Mouse (Mus musculus): ENCODE data around the gene Arv1. TPM values are rescaled to one million over a fixed set of nuclear protein-coding genes. Genes with fewer than 3 reads are reported as not detected.

The Arv1 gene
- total and polyA plus RNA-seq, 3 experiments = 9.7 to 22.0 (median 11.9) TPM

DNA sequence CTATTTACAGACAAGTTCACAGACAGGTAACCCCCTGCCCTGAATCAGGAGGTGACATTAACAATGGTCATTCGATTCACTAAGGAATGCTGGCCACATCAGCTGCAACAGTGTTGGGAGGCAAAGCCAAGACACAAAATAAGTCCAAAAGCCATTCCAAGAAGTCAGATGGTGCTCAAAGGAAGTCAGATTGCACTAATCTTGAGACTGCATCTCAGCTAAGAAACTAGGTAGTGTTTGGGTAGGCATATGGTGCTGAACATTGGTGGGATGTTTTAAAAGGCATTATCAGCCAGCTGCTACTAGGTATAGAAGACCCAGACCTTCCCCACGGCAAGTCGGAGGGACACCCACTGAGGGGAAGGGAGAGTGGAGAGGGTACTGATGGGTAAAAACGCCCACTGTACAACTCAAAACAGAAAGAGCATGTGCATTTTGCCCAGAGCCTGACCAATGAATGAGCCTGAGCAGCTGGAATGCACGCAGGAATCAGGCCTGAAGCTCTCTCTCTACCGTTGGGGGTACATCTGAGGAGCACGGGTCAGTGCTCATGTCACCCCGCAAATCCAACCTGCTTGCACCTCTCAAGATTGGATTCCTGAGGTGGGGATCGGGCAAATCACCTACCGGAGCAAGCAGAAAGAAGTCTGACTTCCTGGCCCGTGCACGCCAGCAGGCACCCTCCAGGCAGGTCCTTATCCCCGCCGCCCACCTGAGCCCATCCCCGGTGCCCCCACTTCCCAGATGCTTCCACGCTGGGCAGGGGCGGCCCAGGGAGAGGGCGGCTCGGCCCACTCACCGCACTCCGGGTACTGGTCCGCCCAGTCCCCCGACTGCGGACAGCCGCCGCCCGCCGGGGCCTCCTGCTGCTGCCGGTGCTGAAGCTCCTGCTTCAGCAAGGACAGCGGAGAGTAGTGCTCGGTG, 739 bp upstream of the Arv1 start (continued):
- TF ChIP-seq PAX5 (IDR thresholded peaks at IDR 0.05; ENCODE audit: low read length) = no peak

- H3K36me3 ChIP-seq (replicated peaks in 1 of 2; ENCODE audit: control insufficient read depth in 1 of 2, insufficient read depth in 1 of 2, low read length in 1 of 2) = peaks cover 23 to 45% of the 10 kb centered on the region in 2 experiments
Measured at GRCm38 (mm10) chr8:124724301-124724700, 2.4 kb downstream of the Arv1 start.

DNA sequence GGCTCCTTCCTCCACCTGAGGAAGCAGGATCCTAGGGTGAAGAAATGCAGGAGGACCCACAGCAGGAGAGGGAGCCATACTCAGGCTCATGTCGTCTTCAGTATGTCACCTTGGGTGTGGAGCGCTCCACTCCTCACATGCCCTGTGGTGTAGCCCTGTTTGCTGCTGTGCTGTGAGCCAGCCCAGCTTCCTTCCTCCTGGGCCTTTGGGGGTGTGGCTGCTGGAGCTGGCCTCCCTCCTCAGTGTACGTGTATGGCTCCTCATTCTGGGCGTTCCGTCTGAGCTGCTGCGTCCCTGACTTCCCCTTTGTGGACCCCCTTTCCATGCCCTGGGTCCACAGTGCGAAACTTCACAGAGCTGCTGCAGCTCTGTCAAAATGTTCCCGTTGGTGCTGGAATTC, 10.9 kb downstream of the Arv1 start:
- dilution Hi-C loops (cut with MboI; ENCODE audit: extremely low pct_ligation_motif_present, extremely low pct_unique_long_range_greater_than_20kb, low sequenced_read_pairs) = no loop called here
- H3K27ac ChIP-seq (ENCODE audit: insufficient read depth, low read depth) = no peak overlapping the region
- in situ Hi-C loops (cut with MboI; ENCODE audit: low pct_ligation_motif_present, low pct_unique_long_range_greater_than_20kb, low sequenced_read_pairs) = no loop called here
- DNase-seq (ENCODE audit: extremely low read depth) = no peak
- no peaks in the 10 kb centered on the region for H3K27me3 ChIP-seq (replicated peaks)
- no peak overlapping the region for H3K4me3 ChIP-seq (replicated peaks in 1 of 3; ENCODE audit: low read depth in 2 of 3, low read length in 2 of 3, poor library complexity in 1 of 3)
- no peaks in the 10 kb centered on the region for H3K4me1 ChIP-seq (ENCODE audit: control insufficient read depth in 1 of 2, insufficient read depth in 2 of 2)
- H3K79me2 ChIP-seq (replicated peaks; ENCODE audit: control insufficient read depth, extremely low read depth, insufficient read depth, poor library complexity, severe bottlenecking) = no peaks in the 10 kb centered on the region
- peaks cover 70 to 96% of the 10 kb centered on the region in 2 experiments for H3K36me3 ChIP-seq (replicated peaks in 1 of 2; ENCODE audit: control insufficient read depth in 1 of 2, insufficient read depth in 1 of 2, low read length in 1 of 2)
- H3K9ac ChIP-seq (ENCODE audit: insufficient read depth, low read depth) = no peak overlapping the region
- H3K9me3 ChIP-seq (replicated peaks; ENCODE audit: low read length) = peaks cover 3% of the 10 kb centered on the region
- no peak for TF ChIP-seq MEF2A (IDR thresholded peaks at IDR 0.05; ENCODE audit: borderline replicate concordance, low read depth, low read length)
- no peak for TF ChIP-seq RCOR1 (conservative IDR thresholded peaks at IDR 0.05; ENCODE audit: low read depth, low read length)
- no peak for TF ChIP-seq MAX (IDR thresholded peaks at IDR 0.05; ENCODE audit: low read length)
- no peak for TF ChIP-seq BHLHE40 (IDR thresholded peaks at IDR 0.05; ENCODE audit: low read depth, low read length)
- no peak for TF ChIP-seq MAFK (IDR thresholded peaks at IDR 0.05; ENCODE audit: insufficient replicate concordance, low read length)
- TF ChIP-seq USF2 (conservative IDR thresholded peaks at IDR 0.05; ENCODE audit: low read depth, low read length) = no peak
- TF ChIP-seq MYC (IDR thresholded peaks at IDR 0.05; ENCODE audit: low read depth, low read length) = no peak
- TF ChIP-seq IRF4 (IDR thresholded peaks at IDR 0.05; ENCODE audit: low read depth, low read length) = no peak
- TF ChIP-seq SMC3 (IDR thresholded peaks at IDR 0.05; ENCODE audit: low read depth, low read length) = no peak
- no peak overlapping the region for H3K4me2 ChIP-seq (ENCODE audit: insufficient read depth, low read depth, poor library complexity, severe bottlenecking)

More at GRCm38 (mm10) chr8:124724301-124724700, 2.4 kb downstream of the Arv1 start:
- Histone ChIP-seq H3K27ac (ENCODE audit: insufficient read depth, low read depth) (no peak overlapping the region), H3K79me2 (replicated peaks; ENCODE audit: control insufficient read depth, extremely low read depth, insufficient read depth, poor library complexity, severe bottlenecking) (peaks cover 22% of the 10 kb centered on the region), H3K4me3 (replicated peaks in 1 of 3; ENCODE audit: low read depth in 2 of 3, low read length in 2 of 3, poor library complexity in 1 of 3) (no peak overlapping the region), H3K9ac (ENCODE audit: insufficient read depth, low read depth) (no peak overlapping the region), H3K4me2 (ENCODE audit: insufficient read depth, low read depth, poor library complexity, severe bottlenecking) (no peak overlapping the region), H3K4me1 (ENCODE audit: control insufficient read depth in 1 of 2, insufficient read depth in 2 of 2) (peaks cover 12 to 31% of the 10 kb centered on the region in 2 experiments), H3K9me3 (replicated peaks; ENCODE audit: low read length) (no peaks in the 10 kb centered on the region), H3K27me3 (replicated peaks) (no peaks in the 10 kb centered on the region)
- TF ChIP-seq EP300 (IDR thresholded peaks at IDR 0.05; ENCODE audit: low read length) = no peak
- TF ChIP-seq KAT2A (IDR thresholded peaks at IDR 0.05; ENCODE audit: insufficient replicate concordance, low read length) = no peak
- no peak for TF ChIP-seq PAX5 (IDR thresholded peaks at IDR 0.05; ENCODE audit: low read length)
- TF ChIP-seq E2F4 (IDR thresholded peaks at IDR 0.05; ENCODE audit: insufficient replicate concordance, low read depth, low read length) = no peak
- no peak for TF ChIP-seq ELF1 (IDR thresholded peaks at IDR 0.05; ENCODE audit: low read depth, low read length)
- no peak for TF ChIP-seq MXI1 (IDR thresholded peaks at IDR 0.05; ENCODE audit: low read depth, low read length)
- TF ChIP-seq POLR2AphosphoS2 (IDR thresholded peaks at IDR 0.05; ENCODE audit: low read depth, low read length) = no peak
- TF ChIP-seq MAFK (IDR thresholded peaks at IDR 0.05; ENCODE audit: insufficient replicate concordance, low read length) = no peak
- no peak for TF ChIP-seq ZC3H11A (IDR thresholded peaks at IDR 0.05; ENCODE audit: low read depth, low read length)
- no peak for DNase-seq (ENCODE audit: extremely low read depth)
- dilution Hi-C loops (cut with MboI; ENCODE audit: extremely low pct_ligation_motif_present, extremely low pct_unique_long_range_greater_than_20kb, low sequenced_read_pairs) = no loop called here
- in situ Hi-C loops (cut with MboI; ENCODE audit: low pct_ligation_motif_present, low pct_unique_long_range_greater_than_20kb, low sequenced_read_pairs) = loop anchor here (10.0 kb wide), 1 partner anchor 50 kb away; no protein-coding TSS in a partner anchor

Measured in CH12.LX (cell line).